Mouse (Mus musculus): Measurements from ENCODE around the gene Cacng4. TPM values are rescaled to one million over a fixed set of nuclear protein-coding genes. Genes with fewer than 3 reads are reported as not detected.
A peak's percentile ranks its signal among the peaks of the same experiment; 100 is the strongest.

The Cacng4 gene
- polyA plus RNA-seq, 1 experiment from 2014 or later = 2.5 TPM

- WGBS = 47% methylated on average over 6 of the region's 6 CpGs
- Histone ChIP-seq H3K4me3 (ENCODE audit: low read length) (no peak overlapping the region), H3K4me1 (ENCODE audit: insufficient read depth, low read length) (peaks cover 29% of the 10 kb centered on the region), H3K27me3 (ENCODE audit: insufficient read depth, low read length) (no peaks in the 10 kb centered on the region), H3K27ac (ENCODE audit: low read length) (no peak overlapping the region; the same call in 1 of the 2 replicates), H3K9me3 (ENCODE audit: low read length) (no peaks in the 10 kb centered on the region), H3K9ac (replicated peaks; ENCODE audit: low read length) (no peak overlapping the region), H3K4me2 (replicated peaks; ENCODE audit: low read depth, low read length) (no peak overlapping the region), H3K36me3 (ENCODE audit: insufficient read depth, low read length) (no peaks in the 10 kb centered on the region)
- 0 out of 2 replicates have a peak, but pooled peaks have one; percentile 17 for ATAC-seq (ENCODE audit: low FRiP score, low TSS enrichment)
Measured at GRCm38 (mm10) chr11:107705060-107705459, 89.3 kb downstream of the Cacng4 start.

- WGBS = 25% methylated on average over 27 of the region's 27 CpGs
- peak; percentile 56 for ATAC-seq (ENCODE audit: low FRiP score, low TSS enrichment)
- no peak overlapping the region for H3K27ac ChIP-seq (ENCODE audit: low read length)
- no peak overlapping the region for H3K4me3 ChIP-seq (ENCODE audit: low read length)
- H3K4me2 ChIP-seq (replicated peaks; ENCODE audit: low read depth, low read length) = peak overlapping the region; percentile 35
- H3K4me1 ChIP-seq (ENCODE audit: insufficient read depth, low read length) = peaks cover 29% of the 10 kb centered on the region
- H3K9me3 ChIP-seq (ENCODE audit: low read length) = no peaks in the 10 kb centered on the region
- no peaks in the 10 kb centered on the region for H3K36me3 ChIP-seq (ENCODE audit: insufficient read depth, low read length)
- H3K9ac ChIP-seq (replicated peaks; ENCODE audit: low read length) = peak overlapping the region; percentile 25; the same call in 1 of the 2 replicates
- no peaks in the 10 kb centered on the region for H3K27me3 ChIP-seq (ENCODE audit: insufficient read depth, low read length)
Measured at GRCm38 (mm10) chr11:107703272-107704134, 90.9 kb downstream of the Cacng4 start.

GRCm38 (mm10) chr11:107699967-107700366 lies 94.4 kb downstream of the Cacng4 start:
- 92% methylated on average over 4 of the region's 4 CpGs for WGBS
- Histone ChIP-seq H3K36me3 (ENCODE audit: insufficient read depth, low read length) (no peaks in the 10 kb centered on the region), H3K4me3 (ENCODE audit: low read length) (no peak overlapping the region), H3K9ac (replicated peaks; ENCODE audit: low read length) (no peak overlapping the region), H3K4me2 (replicated peaks; ENCODE audit: low read depth, low read length) (no peak overlapping the region), H3K27ac (ENCODE audit: low read length) (no peak overlapping the region), H3K27me3 (ENCODE audit: insufficient read depth, low read length) (no peaks in the 10 kb centered on the region), H3K9me3 (ENCODE audit: low read length) (no peaks in the 10 kb centered on the region), H3K4me1 (ENCODE audit: insufficient read depth, low read length) (peaks cover 13% of the 10 kb centered on the region)
- no peak for ATAC-seq (ENCODE audit: low FRiP score, low TSS enrichment)

GRCm38 (mm10) chr11:107693338-107693737 lies 101.0 kb downstream of the Cacng4 start:
- Histone ChIP-seq H3K4me3 (ENCODE audit: low read length) (no peak overlapping the region), H3K27me3 (ENCODE audit: insufficient read depth, low read length) (no peaks in the 10 kb centered on the region), H3K9me3 (ENCODE audit: low read length) (no peaks in the 10 kb centered on the region), H3K4me2 (replicated peaks; ENCODE audit: low read depth, low read length) (no peak overlapping the region), H3K27ac (ENCODE audit: low read length) (no peak overlapping the region), H3K4me1 (ENCODE audit: insufficient read depth, low read length) (no peaks in the 10 kb centered on the region), H3K9ac (replicated peaks; ENCODE audit: low read length) (no peak overlapping the region), H3K36me3 (ENCODE audit: insufficient read depth, low read length) (peaks cover 5% of the 10 kb centered on the region; the same call in 1 of the 2 replicates)
- ATAC-seq (ENCODE audit: low FRiP score, low TSS enrichment) = no peak
- WGBS = 74% methylated on average over 6 of the region's 6 CpGs

GRCm38 (mm10) chr11:107691569-107691968 lies 102.8 kb downstream of the Cacng4 start:
- H3K9ac ChIP-seq (replicated peaks; ENCODE audit: low read length) = no peak overlapping the region
- H3K4me1 ChIP-seq (ENCODE audit: insufficient read depth, low read length) = no peaks in the 10 kb centered on the region
- H3K36me3 ChIP-seq (ENCODE audit: insufficient read depth, low read length) = peaks cover 10% of the 10 kb centered on the region
- no peaks in the 10 kb centered on the region for H3K27me3 ChIP-seq (ENCODE audit: insufficient read depth, low read length)
- H3K9me3 ChIP-seq (ENCODE audit: low read length) = no peaks in the 10 kb centered on the region
- H3K4me2 ChIP-seq (replicated peaks; ENCODE audit: low read depth, low read length) = no peak overlapping the region
- H3K27ac ChIP-seq (ENCODE audit: low read length) = no peak overlapping the region
- no peak overlapping the region for H3K4me3 ChIP-seq (ENCODE audit: low read length)
- no peak for ATAC-seq (ENCODE audit: low FRiP score, low TSS enrichment)
- 64% methylated on average over 8 of the region's 8 CpGs for WGBS

- H3K4me1 ChIP-seq (ENCODE audit: insufficient read depth, low read length) = no peaks in the 10 kb centered on the region
- no peak overlapping the region for H3K4me3 ChIP-seq (ENCODE audit: low read length)
- H3K36me3 ChIP-seq (ENCODE audit: insufficient read depth, low read length) = peaks cover 26% of the 10 kb centered on the region
- no peaks in the 10 kb centered on the region for H3K27me3 ChIP-seq (ENCODE audit: insufficient read depth, low read length)
- no peak overlapping the region for H3K9ac ChIP-seq (replicated peaks; ENCODE audit: low read length)
- no peak for ATAC-seq (ENCODE audit: low FRiP score, low TSS enrichment)
- no peak overlapping the region for H3K4me2 ChIP-seq (replicated peaks; ENCODE audit: low read depth, low read length)
- WGBS = 96% methylated on average over 10 of the region's 10 CpGs
- no peak overlapping the region for H3K27ac ChIP-seq (ENCODE audit: low read length)
- H3K9me3 ChIP-seq (ENCODE audit: low read length) = no peaks in the 10 kb centered on the region
Measured at GRCm38 (mm10) chr11:107688480-107688879, 105.9 kb downstream of the Cacng4 start.

- Histone ChIP-seq H3K9ac (replicated peaks; ENCODE audit: low read length) (no peak overlapping the region), H3K4me2 (replicated peaks; ENCODE audit: low read depth, low read length) (no peak overlapping the region), H3K27me3 (ENCODE audit: insufficient read depth, low read length) (no peaks in the 10 kb centered on the region), H3K9me3 (ENCODE audit: low read length) (no peaks in the 10 kb centered on the region), H3K36me3 (ENCODE audit: insufficient read depth, low read length) (peaks cover 29% of the 10 kb centered on the region), H3K27ac (ENCODE audit: low read length) (no peak overlapping the region), H3K4me1 (ENCODE audit: insufficient read depth, low read length) (0 out of 2 replicates have a peak, but pooled peaks cover 6% of the 10 kb centered on the region), H3K4me3 (ENCODE audit: low read length) (no peak overlapping the region)
- WGBS = 88% methylated on average over 20 of the region's 20 CpGs
- ATAC-seq (ENCODE audit: low FRiP score, low TSS enrichment) = no peak
Measured at GRCm38 (mm10) chr11:107686290-107686689, 108.1 kb downstream of the Cacng4 start.

GRCm38 (mm10) chr11:107683544-107684465 lies 110.6 kb downstream of the Cacng4 start:
- no peak overlapping the region for H3K4me2 ChIP-seq (replicated peaks; ENCODE audit: low read depth, low read length)
- H3K4me3 ChIP-seq (ENCODE audit: low read length) = no peak overlapping the region
- H3K4me1 ChIP-seq (ENCODE audit: insufficient read depth, low read length) = 0 out of 2 replicates have a peak, but pooled peaks cover 6% of the 10 kb centered on the region
- peaks cover 30% of the 10 kb centered on the region for H3K36me3 ChIP-seq (ENCODE audit: insufficient read depth, low read length)
- H3K9me3 ChIP-seq (ENCODE audit: low read length) = no peaks in the 10 kb centered on the region
- ATAC-seq (ENCODE audit: low FRiP score, low TSS enrichment) = no peak
- H3K27me3 ChIP-seq (ENCODE audit: insufficient read depth, low read length) = no peaks in the 10 kb centered on the region
- H3K9ac ChIP-seq (replicated peaks; ENCODE audit: low read length) = no peak overlapping the region
- H3K27ac ChIP-seq (ENCODE audit: low read length) = no peak overlapping the region
- 83% methylated on average over 19 of the region's 19 CpGs for WGBS

- Histone ChIP-seq H3K27ac (ENCODE audit: low read length) (no peak overlapping the region), H3K9me3 (ENCODE audit: low read length) (no peaks in the 10 kb centered on the region), H3K9ac (replicated peaks; ENCODE audit: low read length) (no peak overlapping the region), H3K36me3 (ENCODE audit: insufficient read depth, low read length) (peaks cover 24% of the 10 kb centered on the region), H3K27me3 (ENCODE audit: insufficient read depth, low read length) (no peaks in the 10 kb centered on the region), H3K4me2 (replicated peaks; ENCODE audit: low read depth, low read length) (no peak overlapping the region), H3K4me3 (ENCODE audit: low read length) (no peak overlapping the region), H3K4me1 (ENCODE audit: insufficient read depth, low read length) (0 out of 2 replicates have a peak, but pooled peaks cover 6% of the 10 kb centered on the region)
- no peak for ATAC-seq (ENCODE audit: low FRiP score, low TSS enrichment)
- WGBS = 69% methylated on average over 9 of the region's 9 CpGs
Measured at GRCm38 (mm10) chr11:107682694-107683355, 111.5 kb downstream of the Cacng4 start.

Measured in kidney, embryonic 16.5 days (tissue).